Mouse (Mus musculus) adrenal gland, adult 2 months (tissue): ENCODE data around the gene Olfr61. TPM values are rescaled to one million over a fixed set of nuclear protein-coding genes. Genes with fewer than 3 reads are reported as not detected.
"Not testable (repeated sequence)": the region's sequence is repeated elsewhere in the genome, so short reads cannot be mapped to it uniquely, and the experiment has no call there.

Experiments
- DNase-seq: peaks from one replicate; pipeline ENCODE4 v3.0.0; 2021
- long read RNA-seq: library from polyadenylated mRNA; stranded (forward); transcript quantifications from one replicate; pipeline ENCODE4 v2.0.0, GENCODE M21; 2021
- polyA plus RNA-seq: library from polyadenylated mRNA; depleted of rRNA; stranded (reverse); fragments of >200 nt; gene quantifications from 2 replicates; pipeline ENCODE4 v1.2.3, GENCODE M21; 2012; rRNA removed
- total RNA-seq, 2 experiments: library from RNA; stranded (reverse); gene quantifications; 2 replicates each; pipeline ENCODE4 v1.2.3; 2021

Olfr61 gene
- not detected for total RNA-seq
- not detected in 2 replicates for polyA plus RNA-seq
- long read RNA-seq, result 0 reads

DNA sequence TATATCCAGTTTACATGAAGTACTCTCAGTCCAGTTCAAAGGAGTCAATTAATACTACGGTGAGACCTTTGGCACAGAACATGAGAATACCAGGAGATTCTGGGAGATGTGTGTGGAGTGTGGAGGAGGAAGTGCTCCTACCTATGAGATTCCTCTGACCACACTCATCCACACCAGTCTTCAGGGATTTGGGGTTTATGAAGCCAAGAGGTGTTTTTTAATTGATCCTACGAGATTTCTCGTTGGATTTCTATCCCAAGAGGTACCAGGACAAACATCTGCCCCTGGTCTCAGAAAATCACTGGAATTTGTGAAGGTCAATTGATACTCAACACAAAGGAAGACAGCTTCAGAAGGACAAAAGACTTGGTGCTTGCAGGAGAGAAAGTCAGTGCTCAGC lies at the start of gene Olfr61:
Olfr61 (plus strand) TSS at position 301 of the 400 bp plus-strand sequence.
- DNase-seq, result not testable (repeated sequence)

DNA sequence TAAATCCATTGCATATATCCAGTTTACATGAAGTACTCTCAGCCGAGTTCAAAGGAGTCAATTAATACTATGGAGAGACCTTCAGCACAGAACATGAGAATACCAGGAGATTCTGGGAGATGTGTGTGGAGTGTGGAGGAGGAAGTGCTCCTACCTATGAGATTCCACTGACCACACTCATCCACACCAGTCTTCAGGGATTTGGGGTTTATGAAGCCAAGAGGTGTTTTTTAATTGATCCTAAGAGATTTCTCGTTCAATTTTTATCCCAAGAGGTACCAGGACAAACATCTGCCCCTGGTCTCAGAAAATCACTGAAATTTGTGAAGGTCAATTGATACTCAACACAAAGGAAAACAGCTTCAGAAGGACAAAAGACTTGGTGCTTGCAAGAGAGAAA lies 27.8 kb upstream of the Olfr61 start, which contains the start of gene Olfr46:
Olfr46 (plus strand) TSS at position 301 of the 400 bp plus-strand sequence.
- not testable (repeated sequence) for DNase-seq

DNA sequence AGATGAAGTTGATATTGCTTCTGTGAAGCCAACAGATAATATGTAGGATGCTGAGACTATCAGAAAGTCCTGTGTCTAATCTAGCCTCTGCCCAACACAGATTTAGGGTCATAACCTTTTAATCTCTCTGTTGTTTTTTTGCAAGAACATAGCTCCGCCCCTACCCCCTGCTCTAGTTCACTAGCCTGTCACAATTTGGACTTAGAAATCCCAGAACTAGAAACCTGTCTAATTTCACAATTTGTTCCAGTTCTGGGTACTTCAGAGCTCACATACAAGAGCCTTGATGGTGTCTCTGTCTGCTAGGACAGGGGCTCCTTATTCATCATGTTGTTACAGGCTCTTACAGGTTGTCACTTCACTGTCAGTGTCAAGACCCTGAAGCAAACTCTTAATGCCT lies 1.8 kb downstream of the Olfr61 start:
- no peak for DNase-seq

DNA sequence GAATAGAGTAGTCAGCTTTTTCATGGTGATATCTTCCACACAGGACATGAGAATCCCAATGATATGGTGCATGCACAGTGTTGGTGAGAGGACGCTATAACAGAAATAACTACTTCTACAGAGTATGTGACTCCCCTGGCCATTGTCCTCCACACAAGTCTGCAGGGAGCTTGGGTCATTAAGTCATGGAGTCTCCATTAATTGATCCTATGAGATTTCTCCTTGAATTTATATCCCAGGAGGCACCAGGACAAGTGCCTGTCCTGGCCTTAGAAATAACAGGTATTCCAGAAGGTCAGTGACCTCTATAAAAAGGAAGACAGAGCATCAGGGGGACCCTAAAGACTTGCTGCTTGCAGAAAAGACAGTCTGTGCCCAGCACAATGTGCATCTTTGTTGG lies 17.4 kb downstream of the Olfr61 start, which contains the start of gene Olfr53:
Olfr53 (plus strand) TSS at position 301 of the 400 bp plus-strand sequence.
- DNase-seq, result no peak

DNA sequence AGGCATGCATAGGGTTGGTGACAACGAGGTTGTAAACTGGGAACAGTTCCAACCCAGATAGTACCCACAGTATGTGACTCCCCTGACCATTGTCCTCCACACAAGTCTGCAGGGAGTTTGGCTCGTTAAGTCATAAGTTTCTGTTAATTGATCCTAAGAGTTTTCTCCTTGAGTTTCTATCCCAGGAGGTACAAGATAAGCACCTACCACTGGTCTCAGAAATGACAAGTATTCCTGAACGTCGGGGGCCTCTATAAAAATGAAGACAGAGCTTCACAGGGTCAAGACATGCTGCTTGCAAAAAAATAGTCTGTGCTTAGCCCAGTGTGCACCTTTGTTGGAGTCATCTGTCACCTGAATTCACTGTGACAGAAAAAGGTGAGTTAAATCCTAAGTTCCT lies 30.9 kb downstream of the Olfr61 start, which contains the start of gene Olfr539:
Olfr539 (plus strand) TSS at position 301 of the 400 bp plus-strand sequence.
- no peak for DNase-seq

DNA sequence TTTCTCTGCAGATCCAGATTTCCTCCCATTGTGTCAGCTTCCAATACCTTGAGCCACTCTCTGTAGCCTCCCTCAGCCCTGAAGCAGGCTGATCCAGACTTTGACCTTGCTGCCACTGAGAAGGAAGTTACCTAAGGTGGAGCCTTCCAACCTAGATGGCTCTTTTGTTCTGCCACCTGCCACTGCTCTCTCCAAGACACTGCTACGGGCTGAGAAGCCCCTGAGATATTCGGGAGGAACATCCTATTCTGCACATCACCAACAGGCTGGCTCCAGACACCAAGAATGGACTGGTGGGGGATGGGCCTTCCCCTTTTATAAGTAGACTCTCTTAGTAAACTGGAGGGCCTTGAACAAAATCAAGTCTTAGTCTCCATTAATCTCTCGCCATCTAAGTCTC lies 41.9 kb downstream of the Olfr61 start:
- not testable (repeated sequence) for DNase-seq

DNA sequence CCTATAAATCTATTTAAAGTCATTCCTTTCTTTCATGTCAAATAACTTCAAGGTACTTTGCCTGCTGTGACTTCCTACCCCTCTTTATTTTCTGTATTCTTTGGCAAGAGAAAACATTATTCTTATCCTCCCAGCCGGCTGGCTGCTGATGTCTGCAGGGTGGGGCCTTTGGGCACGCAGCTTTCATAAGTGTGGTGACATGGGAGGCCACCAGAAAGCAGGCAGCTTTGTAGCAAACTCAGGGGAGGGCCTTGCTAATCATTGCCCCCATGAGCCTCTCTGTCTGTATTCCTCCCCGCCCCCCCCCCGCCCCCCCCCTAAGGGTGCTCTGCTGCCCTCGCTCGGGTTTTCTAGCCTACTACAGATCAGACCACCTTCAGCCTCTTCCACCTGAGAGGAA lies 47.1 kb downstream of the Olfr61 start:
- DNase-seq, result no peak

DNA sequence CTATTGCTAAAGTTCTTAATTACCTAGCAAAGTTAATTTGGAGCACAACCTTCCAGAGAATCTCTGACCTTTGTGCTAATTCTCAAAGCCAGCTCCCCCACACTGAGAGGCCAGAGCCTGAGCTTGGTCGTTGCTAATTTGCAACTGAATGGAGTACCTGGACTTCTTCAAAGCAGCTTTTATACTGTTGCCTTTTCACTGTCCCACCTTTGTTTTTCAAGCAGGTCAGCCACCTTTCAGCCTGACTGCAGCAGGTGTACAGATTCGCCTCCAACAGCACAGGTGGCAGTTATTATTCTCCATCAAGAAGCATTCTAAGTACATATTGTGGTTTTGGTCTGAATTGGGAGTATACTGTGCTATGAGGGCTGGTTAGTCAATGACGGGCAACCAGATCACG lies 50.8 kb downstream of the Olfr61 start:
- DNase-seq, result not testable (repeated sequence)

DNA sequence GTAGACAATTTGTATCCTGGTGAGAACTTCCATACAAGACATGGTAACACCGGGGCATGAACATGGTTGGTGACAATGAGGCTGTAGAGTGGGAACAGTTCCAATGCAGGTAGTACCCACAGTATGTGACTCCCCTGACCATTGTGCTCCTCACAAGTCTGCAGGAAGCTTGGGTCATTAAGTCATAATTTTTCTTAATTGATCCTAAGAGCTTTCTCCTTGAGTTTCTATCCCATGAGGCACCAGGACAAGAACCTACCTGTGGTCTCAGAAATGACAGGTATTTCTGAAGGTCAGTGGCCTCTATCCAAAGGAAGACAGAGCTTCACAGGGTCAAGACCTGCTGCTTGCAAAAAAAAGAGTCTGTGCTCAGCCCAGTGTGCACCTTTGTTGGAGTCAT lies 52.9 kb downstream of the Olfr61 start, which contains the start of gene Olfr45:
Olfr45 (plus strand) TSS at position 301 of the 400 bp plus-strand sequence.
- no peak for DNase-seq

Other genes with a start within 250 kb of the Olfr61 start
- gene Olfr531, start 226.1 kb upstream of the Olfr61 start, total RNA-seq, result not detected
- not detected in 2 replicates for gene Olfr531, start 226.1 kb upstream of the Olfr61 start, polyA plus RNA-seq
- not detected for gene Olfr532, start 207.3 kb upstream of the Olfr61 start, total RNA-seq
- gene Olfr532, start 207.3 kb upstream of the Olfr61 start, polyA plus RNA-seq, result not detected in 2 replicates
- gene Olfr533, start 165.6 kb upstream of the Olfr61 start, total RNA-seq, result not detected
- gene Olfr533, start 165.6 kb upstream of the Olfr61 start, polyA plus RNA-seq, result not detected in 2 replicates
- not detected for gene Olfr535, start 144.8 kb upstream of the Olfr61 start, total RNA-seq
- gene Olfr535, start 144.8 kb upstream of the Olfr61 start, polyA plus RNA-seq, result not detected in 2 replicates
- not detected for gene Olfr536, start 121.6 kb upstream of the Olfr61 start, total RNA-seq
- not detected in 2 replicates for gene Olfr536, start 121.6 kb upstream of the Olfr61 start, polyA plus RNA-seq
- not detected for gene Olfr538, start 61.1 kb upstream of the Olfr61 start, total RNA-seq
- gene Olfr538, start 61.1 kb upstream of the Olfr61 start, polyA plus RNA-seq, result not detected in 2 replicates
- gene Olfr46, start 27.7 kb upstream of the Olfr61 start, total RNA-seq, result not detected
- gene Olfr46, start 27.7 kb upstream of the Olfr61 start, polyA plus RNA-seq, result not detected in 2 replicates
- not detected for gene Olfr53, start 17.5 kb downstream of the Olfr61 start, total RNA-seq
- gene Olfr53, start 17.5 kb downstream of the Olfr61 start, polyA plus RNA-seq, result not detected in 2 replicates
- gene Olfr539, start 31.0 kb downstream of the Olfr61 start, total RNA-seq, result under 1 TPM in 1 of 2 experiments, not detected in 1; 0.03 TPM
- gene Olfr539, start 31.0 kb downstream of the Olfr61 start, polyA plus RNA-seq, result not detected in 2 replicates
- not detected for gene Olfr45, start 53.0 kb downstream of the Olfr61 start, total RNA-seq
- not detected in 2 replicates for gene Olfr45, start 53.0 kb downstream of the Olfr61 start, polyA plus RNA-seq
- not detected for gene Olfr541, start 68.3 kb downstream of the Olfr61 start, total RNA-seq
- gene Olfr541, start 68.3 kb downstream of the Olfr61 start, polyA plus RNA-seq, result not detected in 2 replicates
- gene Cyp2e1, start 134.8 kb downstream of the Olfr61 start, total RNA-seq, result 1,000 to 10,000 TPM in 1 of 2 experiments, 100 to 1,000 TPM in 1; 264 to 1,313 TPM
- 19.3 and 45.7 TPM in 2 replicates for gene Cyp2e1, start 134.8 kb downstream of the Olfr61 start, polyA plus RNA-seq
- gene Syce1, start 158.9 kb downstream of the Olfr61 start, total RNA-seq, result not detected
- not detected in 2 replicates for gene Syce1, start 158.9 kb downstream of the Olfr61 start, polyA plus RNA-seq
- 1 to 10 TPM; 2.2 to 5.3 TPM for gene Zfp941, start 193.2 kb downstream of the Olfr61 start, total RNA-seq
- gene Zfp941, start 193.2 kb downstream of the Olfr61 start, polyA plus RNA-seq, result 0.08 and 0.29 TPM in 2 replicates
- gene Urah, start 206.0 kb downstream of the Olfr61 start, total RNA-seq, result 1 to 10 TPM in 1 of 2 experiments, not detected in 1; 1.7 TPM
- gene Urah, start 206.0 kb downstream of the Olfr61 start, polyA plus RNA-seq, result 0.98 and 3.1 TPM in 2 replicates
- gene Scgb1c1, start 216.6 kb downstream of the Olfr61 start, total RNA-seq, result not detected
- not detected in 2 replicates for gene Scgb1c1, start 216.6 kb downstream of the Olfr61 start, polyA plus RNA-seq
- gene Odf3, start 218.8 kb downstream of the Olfr61 start, total RNA-seq, result under 1 TPM in 1 of 2 experiments, not detected in 1; 0.26 TPM
- gene Odf3, start 218.8 kb downstream of the Olfr61 start, polyA plus RNA-seq, result 3.0 and 4.4 TPM in 2 replicates
- gene Gm45785, start 227.4 kb downstream of the Olfr61 start, total RNA-seq, result not detected
- 0.44 and 0.46 TPM in 2 replicates for gene Gm45785, start 227.4 kb downstream of the Olfr61 start, polyA plus RNA-seq
- 10 to 100 TPM; 60.4 to 66.4 TPM for gene Ric8a, start 228.0 kb downstream of the Olfr61 start, total RNA-seq
- 93.7 and 102 TPM in 2 replicates for gene Ric8a, start 228.0 kb downstream of the Olfr61 start, polyA plus RNA-seq
- 10 to 100 TPM; 32.0 to 34.7 TPM for gene Bet1l, start 228.6 kb downstream of the Olfr61 start, total RNA-seq
- gene Bet1l, start 228.6 kb downstream of the Olfr61 start, polyA plus RNA-seq, result 18.0 and 20.2 TPM in 2 replicates